Mouse (Mus musculus) small intestine, adult 2 months (tissue): Measurements from ENCODE around the gene Fzd7. TPM values are rescaled to one million over a fixed set of nuclear protein-coding genes. Genes with fewer than 3 reads are reported as not detected.
"Not testable (repeated sequence)": the region's sequence is repeated elsewhere in the genome, so short reads cannot be mapped to it uniquely, and the experiment has no call there.

Experiments
- H3K27ac ChIP-seq: fragments of 200-500 bp; 2 replicates; pipeline ENCODE4 v1.5.1; 2012; ENCODE audit warnings: low read depth, low read length, control low read depth, inconsistent platforms; ENCODE audit not compliant: insufficient read depth
- H3K27me3 ChIP-seq: fragments of 200-500 bp; 2 replicates; pipeline ENCODE4 v1.6.1; 2012; ENCODE audit warnings: mild to moderate bottlenecking, moderate library complexity, low read length, inconsistent platforms; ENCODE audit not compliant: control insufficient read depth, insufficient read depth
- H3K36me3 ChIP-seq: fragments of 200-500 bp; 2 replicates; pipeline ENCODE4 v1.6.1; 2012; ENCODE audit warnings: mild to moderate bottlenecking, low read length, control low read depth, inconsistent platforms; ENCODE audit not compliant: control insufficient read depth, insufficient read depth
- H3K4me1 ChIP-seq: fragments of 200-500 bp; 2 replicates; pipeline ENCODE4 v1.6.1; 2012; ENCODE audit warnings: low read length, inconsistent platforms, mixed read lengths; ENCODE audit not compliant: control insufficient read depth, insufficient read depth, insufficient read length
- H3K4me3 ChIP-seq: fragments of 200-500 bp; 2 replicates; pipeline ENCODE4 v1.5.1; 2012; ENCODE audit warnings: low read depth, mild to moderate bottlenecking, control low read depth, inconsistent platforms, low read length, moderate library complexity
- CTCF ChIP-seq: fragments of 200-500 bp; IDR thresholded peaks from 2 replicates; pipeline ENCODE4 v1.5.1; 2012; ENCODE audit warnings: low read depth, mild to moderate bottlenecking, control low read depth, inconsistent platforms, low read length, moderate library complexity, mixed read lengths; ENCODE audit not compliant: insufficient replicate concordance, insufficient read length; ENCODE audit errors: extremely low read depth
- POLR2A ChIP-seq: fragments of 200-500 bp; IDR thresholded peaks from 2 replicates; pipeline ENCODE4 v1.6.1; 2012; ENCODE audit warnings: low read depth, mild to moderate bottlenecking, control low read depth, inconsistent platforms, low read length, moderate library complexity
- WGBS: fragments of 180-500 bp; shearing (Covaris S2); methylation state at CpG from one replicate; pipeline ENCODE4 v1.1.7; 2018; 5-methylcytosine and 5-hydroxymethylcytosine counted together
- polyA plus RNA-seq: library from polyadenylated mRNA; depleted of rRNA; stranded (reverse); fragments of >200 nt; gene quantifications from 2 replicates; pipeline ENCODE4 v1.2.3, GENCODE M21; 2012

Gene Fzd7
- polyA plus RNA-seq, 1 experiment: 15.1 TPM

GRCm38 (mm10) chr1:59439252-59439651, 43.0 kb upstream of the Fzd7 start:
- peaks cover 21% of the 10 kb centered on the region for H3K4me1 ChIP-seq
- WGBS: 8% methylated on average over 2 of the region's 2 CpGs
- peak overlapping the region; percentile 77 for H3K27ac ChIP-seq
- no peaks in the 10 kb centered on the region for H3K27me3 ChIP-seq
- H3K36me3 ChIP-seq: no peaks in the 10 kb centered on the region
- no peak for TF ChIP-seq POLR2A
- no peak for TF ChIP-seq CTCF
- H3K4me3 ChIP-seq: no peak overlapping the region

GRCm38 (mm10) chr1:59439941-59440340, 42.3 kb upstream of the Fzd7 start:
- TF ChIP-seq CTCF: no peak
- TF ChIP-seq POLR2A: no peak
- Histone ChIP-seq H3K4me3 (no peak overlapping the region), H3K27ac (peak overlapping the region; percentile 54; the same call in 1 of the 2 replicates), H3K27me3 (no peaks in the 10 kb centered on the region), H3K4me1 (peaks cover 25% of the 10 kb centered on the region), H3K36me3 (no peaks in the 10 kb centered on the region)
- WGBS: 81% methylated on average over 1 of the region's 1 CpGs

- H3K36me3 ChIP-seq, H3K4me3 ChIP-seq, H3K27me3 ChIP-seq, H3K27ac ChIP-seq: not testable (repeated sequence)
- peaks cover 35% of the 10 kb centered on the region for H3K4me1 ChIP-seq
- WGBS: 95% methylated on average over 14 of the region's 14 CpGs
Measured at GRCm38 (mm10) chr1:59442721-59443120, 39.5 kb upstream of the Fzd7 start.

DNA sequence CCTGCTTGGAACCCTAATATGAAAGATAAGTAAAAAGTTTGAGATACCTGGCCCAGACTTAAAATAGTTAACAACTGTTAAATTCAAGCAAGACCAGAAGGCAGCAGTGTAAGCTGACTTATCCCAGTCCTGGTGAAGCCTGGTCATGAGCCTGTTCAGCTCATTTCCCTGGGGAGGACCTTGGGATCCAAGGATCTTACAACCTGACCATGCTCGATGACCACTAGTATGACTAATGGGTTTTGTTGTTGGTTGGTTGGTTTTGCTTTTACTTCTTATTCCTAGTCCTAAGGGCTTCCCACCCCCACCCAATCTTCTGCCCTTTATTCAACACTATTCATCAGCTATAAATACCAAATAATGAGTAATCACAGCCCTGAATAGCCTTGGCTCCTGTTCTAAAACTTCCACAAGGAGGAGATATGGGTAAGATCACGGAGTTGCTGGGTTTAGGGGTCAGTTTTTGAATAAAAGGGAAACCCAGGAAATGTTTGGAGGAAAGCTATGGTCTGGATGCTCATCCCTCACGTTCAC, 38.0 kb upstream of the Fzd7 start:
- Histone ChIP-seq H3K4me3 (no peak overlapping the region), H3K4me1 (peaks cover 25% of the 10 kb centered on the region), H3K36me3 (no peaks in the 10 kb centered on the region), H3K27me3 (no peaks in the 10 kb centered on the region), H3K27ac (no peak overlapping the region)
- WGBS: 25% methylated on average over 3 of the region's 3 CpGs
- TF ChIP-seq CTCF (no peak), POLR2A (no peak)

DNA sequence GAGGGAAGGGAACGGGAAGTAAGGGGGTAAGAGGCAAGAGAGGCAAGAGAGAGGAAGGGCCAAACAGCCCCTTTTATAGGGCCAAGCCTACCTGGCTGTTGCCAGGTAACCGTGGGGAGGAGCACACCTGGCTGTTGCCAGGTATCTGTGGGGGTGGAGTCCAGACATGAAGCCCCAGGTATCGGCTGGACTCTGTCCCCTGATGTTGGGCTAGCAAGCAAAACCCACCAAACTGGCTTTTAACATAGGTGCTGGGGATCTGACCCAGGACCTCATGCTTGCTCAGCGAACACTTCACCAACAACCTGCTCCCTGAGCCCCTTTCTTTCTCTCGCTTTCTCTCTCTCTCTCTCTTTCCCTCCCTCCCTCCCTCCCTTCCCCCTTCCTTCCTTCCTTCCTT, 37.0 kb upstream of the Fzd7 start:
- H3K4me3 ChIP-seq: no peak overlapping the region
- TF ChIP-seq POLR2A: no peak
- no peak for TF ChIP-seq CTCF
- H3K27ac ChIP-seq: no peak overlapping the region
- no peaks in the 10 kb centered on the region for H3K36me3 ChIP-seq
- no peaks in the 10 kb centered on the region for H3K27me3 ChIP-seq
- 48% methylated on average over 5 of the region's 5 CpGs for WGBS
- H3K4me1 ChIP-seq: peaks cover 20% of the 10 kb centered on the region; the same call in 1 of the 2 replicates

- H3K27me3 ChIP-seq: no peaks in the 10 kb centered on the region
- H3K36me3 ChIP-seq: no peaks in the 10 kb centered on the region
- peaks cover 28% of the 10 kb centered on the region; the same call in 1 of the 2 replicates for H3K4me1 ChIP-seq
- TF ChIP-seq POLR2A (no peak), CTCF (no peak)
- H3K27ac ChIP-seq: no peak overlapping the region
- H3K4me3 ChIP-seq: no peak overlapping the region
- 62% methylated on average over 11 of the region's 11 CpGs for WGBS
Measured at GRCm38 (mm10) chr1:59448497-59449270, 33.5 kb upstream of the Fzd7 start.

GRCm38 (mm10) chr1:59449423-59449822, 32.8 kb upstream of the Fzd7 start:
- Histone ChIP-seq H3K36me3 (no peaks in the 10 kb centered on the region), H3K27ac (peak overlapping the region; percentile 9; the same call in 1 of the 2 replicates), H3K4me1 (peaks cover 28% of the 10 kb centered on the region; the same call in 1 of the 2 replicates), H3K4me3 (peak overlapping the region; percentile 12; the same call in 1 of the 2 replicates), H3K27me3 (no peaks in the 10 kb centered on the region)
- WGBS: 24% methylated on average over 11 of the region's 11 CpGs
- TF ChIP-seq CTCF (no peak), POLR2A (no peak)
